Mouse (Mus musculus) liver, adult 2 months (tissue): ENCODE data around the gene Hephl1.

Experiments used
- CTCF ChIP-seq: fragments of 200-500 bp; IDR thresholded peaks from 2 replicates; pipeline ENCODE4 v1.5.1; 2011; ENCODE audit warnings: low read depth, low read length, control low read depth
- POLR2A ChIP-seq: fragments of 200-500 bp; IDR thresholded peaks from 2 replicates; pipeline ENCODE4 v1.6.1; 2011; ENCODE audit warnings: low read length, control low read depth; ENCODE audit not compliant: insufficient read depth; ENCODE audit errors: extremely low read depth

DNA sequence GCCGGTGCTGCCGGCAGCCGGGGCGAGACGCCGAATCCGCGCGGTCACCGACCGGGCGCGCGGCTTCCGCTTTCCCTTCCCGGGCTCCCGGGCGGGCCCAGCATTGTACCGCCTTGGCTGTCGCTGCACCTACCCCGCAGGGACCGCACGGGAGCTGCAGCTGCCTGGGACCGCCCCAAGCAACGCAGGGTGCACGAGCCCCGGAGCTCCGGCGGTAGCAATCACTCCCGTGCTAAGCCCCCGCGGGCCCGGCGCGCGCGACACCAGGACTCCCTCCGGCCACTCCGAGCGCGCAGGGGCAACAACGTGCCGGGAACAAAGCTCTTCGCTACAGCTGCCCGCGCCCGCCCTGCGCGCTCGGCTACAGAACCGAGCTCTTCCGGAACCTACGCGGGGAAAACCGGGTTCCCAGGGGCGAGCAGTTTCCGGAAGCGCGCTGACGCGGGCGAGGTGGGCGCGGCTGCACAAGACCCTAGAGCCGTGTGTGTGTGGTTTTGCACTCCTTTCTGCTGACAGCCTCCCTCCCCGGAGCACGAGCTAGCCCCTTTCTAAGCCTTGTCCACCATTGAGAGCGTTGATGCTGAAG, 66.7 kb downstream of the Hephl1 start, which contains the start of gene Panx1:
- TF ChIP-seq CTCF = no peak
- no peak for TF ChIP-seq POLR2A
